ENCODE assay signal across 25 mouse cellular contexts in the genomic region with DNA sequence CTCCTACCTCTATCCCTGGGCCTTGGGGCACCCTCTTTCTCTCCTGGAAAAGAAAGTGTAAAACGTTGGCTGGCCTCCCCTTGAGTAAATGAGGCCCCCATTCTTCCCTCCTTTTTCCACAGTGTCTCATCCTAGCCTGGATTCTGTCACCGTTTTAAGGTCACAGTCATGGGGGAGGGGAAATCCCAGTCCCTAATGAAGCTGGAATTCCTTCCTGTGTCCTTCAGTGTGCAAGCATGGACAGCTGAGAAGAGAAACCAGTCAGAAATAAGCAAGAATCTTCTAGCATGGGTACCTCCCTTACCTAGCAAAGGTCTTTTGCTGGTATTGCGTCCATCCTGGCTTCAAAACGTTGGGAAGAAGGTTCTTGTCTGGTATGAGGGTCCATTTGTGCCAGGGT. TPM values are rescaled to one million over a fixed set of nuclear protein-coding genes. Genes with fewer than 3 reads are reported as not detected.
DNase-seq lines count a peak whose midpoint lies in the region; ATAC-seq and TF ChIP-seq lines count a peak whose summit lies in the region.
"Had no signal": no experiment of that assay in that cellular context is flagged by ENCODE, and none has a peak within 500 bp of the region (broad histone marks: within the 10 kb centered on the region; RNA-seq: fewer than 3 reads in every experiment).

No protein-coding gene starts in this region.

- peak overlapping the region; percentile 87 for H3K9ac ChIP-seq in liver, adult 2 months (ENCODE audit: low read depth, low read length)
- no peak overlapping the region for H3K9ac ChIP-seq in liver, embryonic 11.5 days (ENCODE audit: low read depth, low read length)
- peak overlapping the region; percentile 37; the same call in 1 of the 2 replicates for H3K9ac ChIP-seq in liver, embryonic 15.5 days
- no peak overlapping the region for H3K9ac ChIP-seq in kidney, embryonic 14.5 days (ENCODE audit: low read depth, low read length)
- H3K9ac ChIP-seq: forebrain, embryonic 15.5 days; heart, embryonic 15.5 days; hindbrain, embryonic 14.5 days had no signal

- H3K4me1 ChIP-seq in liver, adult 2 months (ENCODE audit: control insufficient read depth, insufficient read depth, low read length): peaks cover 29% of the 10 kb centered on the region
- no peaks in the 10 kb centered on the region; the same call in 1 of the 2 replicates for H3K4me1 ChIP-seq in liver, embryonic 11.5 days (replicated peaks; ENCODE audit: control insufficient read depth, insufficient read depth, low read length)
- peaks cover 7% of the 10 kb centered on the region for H3K4me1 ChIP-seq in liver, embryonic 15.5 days (replicated peaks)
- no peaks in the 10 kb centered on the region for H3K4me1 ChIP-seq in kidney, embryonic 14.5 days (ENCODE audit: control insufficient read depth, insufficient read depth, low read length)
- H3K4me1 ChIP-seq: embryonic facial prominence, embryonic 10.5 days; forebrain, embryonic 15.5 days had no signal

- intact Hi-C loops in gastrocnemius, adult 2 months (cut with DNase I): no loop called here

- H3K36me3 ChIP-seq in liver, adult 2 months (ENCODE audit: control insufficient read depth, insufficient read depth, low read length): peaks cover 5% of the 10 kb centered on the region
- no peaks in the 10 kb centered on the region for H3K36me3 ChIP-seq in liver, embryonic 11.5 days (ENCODE audit: control insufficient read depth, insufficient read depth, low read length)
- H3K36me3 ChIP-seq in liver, embryonic 15.5 days (replicated peaks): 0 out of 2 replicates have a peak, but pooled peaks cover 5% of the 10 kb centered on the region
- H3K36me3 ChIP-seq in kidney, embryonic 14.5 days (ENCODE audit: control insufficient read depth, insufficient read depth, low read length): no peaks in the 10 kb centered on the region
- H3K36me3 ChIP-seq: embryonic facial prominence, embryonic 10.5 days; forebrain, embryonic 15.5 days; heart, embryonic 15.5 days; hindbrain, embryonic 10.5 days had no signal

- ATAC-seq in liver, embryonic 11.5 days (replicated peaks; ENCODE audit: low FRiP score): no peak
- ATAC-seq in liver, embryonic 15.5 days (ENCODE audit: insufficient read depth): no peak
- ATAC-seq in kidney, embryonic 14.5 days (ENCODE audit: low FRiP score, low TSS enrichment): no peak
- ATAC-seq: forebrain, embryonic 15.5 days had no signal

- TF ChIP-seq CTCF in gastrocnemius, adult 2 months (IDR thresholded peaks at IDR 0.05): no peak
- TF ChIP-seq CTCF in liver, adult 2 months (IDR thresholded peaks at IDR 0.05; ENCODE audit: low read depth, low read length): no peak

- H3K9me3 ChIP-seq in liver, embryonic 11.5 days (ENCODE audit: control insufficient read depth, low read length): no peaks in the 10 kb centered on the region
- no peaks in the 10 kb centered on the region for H3K9me3 ChIP-seq in liver, embryonic 15.5 days (replicated peaks)
- H3K9me3 ChIP-seq in kidney, embryonic 14.5 days (ENCODE audit: control insufficient read depth, low read length): no peaks in the 10 kb centered on the region
- H3K9me3 ChIP-seq: embryonic facial prominence, embryonic 10.5 days; forebrain, embryonic 15.5 days; heart, embryonic 15.5 days had no signal

- TF ChIP-seq POLR2A in liver, adult 2 months (IDR thresholded peaks at IDR 0.05; ENCODE audit: extremely low read depth, insufficient read depth, low read length): no peak

- H3K27ac ChIP-seq in gastrocnemius, adult 2 months: peak overlapping the region; percentile 83
- peak overlapping the region; percentile 93 for H3K27ac ChIP-seq in liver, adult 2 months (replicated peaks; ENCODE audit: insufficient read depth, low read depth, low read length)
- H3K27ac ChIP-seq in liver, embryonic 11.5 days (ENCODE audit: low read depth, low read length): peak overlapping the region; percentile 9; the same call in 1 of the 2 replicates
- peak overlapping the region; percentile 63 for H3K27ac ChIP-seq in liver, embryonic 15.5 days (replicated peaks)
- H3K27ac ChIP-seq in kidney, embryonic 14.5 days (ENCODE audit: low read depth, low read length): no peak overlapping the region
- H3K27ac ChIP-seq: embryonic facial prominence, embryonic 10.5 days; forebrain, embryonic 15.5 days; heart, embryonic 15.5 days; hindbrain, embryonic 10.5 days; hindbrain, embryonic 14.5 days had no signal

- no peaks in the 10 kb centered on the region for H3K27me3 ChIP-seq in liver, adult 2 months (ENCODE audit: control insufficient read depth, insufficient read depth, low read length)
- no peaks in the 10 kb centered on the region for H3K27me3 ChIP-seq in liver, embryonic 11.5 days (replicated peaks; ENCODE audit: control insufficient read depth, insufficient read depth, low read length)
- H3K27me3 ChIP-seq in liver, embryonic 15.5 days: no peaks in the 10 kb centered on the region
- H3K27me3 ChIP-seq in kidney, embryonic 14.5 days (ENCODE audit: control insufficient read depth, insufficient read depth, low read length): no peaks in the 10 kb centered on the region
- H3K27me3 ChIP-seq: forebrain, embryonic 15.5 days; heart, embryonic 15.5 days had no signal

- WGBS in liver, adult 2 months: 16% methylated on average over 4 of the region's 4 CpGs
- 53% methylated on average over 4 of the region's 4 CpGs for WGBS in liver, embryonic 11.5 days
- 32% methylated on average over 4 of the region's 4 CpGs for WGBS in liver, embryonic 15.5 days (ENCODE audit: insufficient replicate concordance)
- WGBS in kidney, embryonic 14.5 days: 68% methylated on average over 4 of the region's 4 CpGs

- peaks cover 9% of the 10 kb centered on the region; the same call in 1 of the 2 replicates for H3K79me2 ChIP-seq in liver, adult 2 months (ENCODE audit: control insufficient read depth, insufficient read depth, low read length)

- H3K4me3 ChIP-seq in gastrocnemius, adult 2 months: peak overlapping the region; percentile 61
- H3K4me3 ChIP-seq in liver, adult 2 months (ENCODE audit: insufficient read depth, low read depth, low read length): peak overlapping the region; percentile 72
- peak overlapping the region; percentile 8; the same call in 1 of the 2 replicates for H3K4me3 ChIP-seq in liver, embryonic 11.5 days (ENCODE audit: low read depth, low read length)
- H3K4me3 ChIP-seq in liver, embryonic 15.5 days (replicated peaks): peak overlapping the region; percentile 42
- no peak overlapping the region for H3K4me3 ChIP-seq in kidney, embryonic 14.5 days (ENCODE audit: low read length)
- H3K4me3 ChIP-seq: embryonic facial prominence, embryonic 10.5 days; forebrain, embryonic 15.5 days; heart, embryonic 15.5 days; hindbrain, embryonic 10.5 days had no signal

- peak overlapping the region; percentile 48 for H3K4me2 ChIP-seq in liver, embryonic 11.5 days
- H3K4me2 ChIP-seq in liver, embryonic 15.5 days: peak overlapping the region; percentile 46
- H3K4me2 ChIP-seq in kidney, embryonic 14.5 days (replicated peaks; ENCODE audit: low read depth, low read length): no peak overlapping the region
- H3K4me2 ChIP-seq: forebrain, embryonic 15.5 days; heart, embryonic 11.5 days; heart, embryonic 15.5 days; hindbrain, embryonic 14.5 days had no signal

- no peak for DNase-seq in gastrocnemius, adult 2 months
- no peak for DNase-seq in gastrocnemius, postnatal 25 days
- DNase-seq in liver, adult 2 months (ENCODE audit: extremely low read depth, low read depth, low spot score): peak; percentile 63
- no peak for DNase-seq in liver
- no peak for DNase-seq in liver, embryonic 11.5 days (ENCODE audit: low spot score)
- no peak for DNase-seq in testis, postnatal 14 days (ENCODE audit: low spot score)
- DNase-seq: adrenal gland, postnatal 14 days; cerebellum, adult 18-20 months; cerebellum, adult 9-11 months; cerebellum, postnatal 36 days; gastrocnemius, postnatal 14 days had no signal

RNA-seq across cellular contexts. Expression of a gene that starts 1.2 kb away (rescaled TPM):
- total RNA-seq in gastrocnemius, adult 2 months (2021): 1 to 10 TPM; 1.1 to 1.2 TPM
- 1 to 10 TPM in 1 of 2 experiments, under 1 TPM in 1; 0.70 to 1.3 TPM for total RNA-seq in gastrocnemius, postnatal 25 days (2021)
- 14.5 and 19.8 TPM in 2 replicates for total RNA-seq in liver, adult 2 months (2014; rRNA removed)
- 57.5 and 61.0 TPM in 2 replicates for polyA plus RNA-seq in liver, adult 2 months (2012; rRNA removed)
- 11.1 and 12.5 TPM in 2 replicates for polyA plus RNA-seq in liver, embryonic 11.5 days (2014; fragmentation: Nextera tagmentation; extraction: Ambion mirVana)
- polyA plus RNA-seq in liver, embryonic 15.5 days (2015; fragmentation: Nextera tagmentation; extraction: Ambion mirVana): 13.2 and 13.6 TPM in 2 replicates
- polyA plus RNA-seq in kidney, embryonic 14.5 days (2014; fragmentation: Nextera tagmentation; extraction: Ambion mirVana): 0.32 TPM in 1 of 2 replicates, not detected in the other
- total RNA-seq: granulocyte monocyte progenitor cell, adult 5-6 weeks; MEL had no signal
- polyA plus RNA-seq: C2C12; forebrain, embryonic 11.5 days; forebrain, embryonic 15.5 days; hindbrain, embryonic 10.5 days; hindbrain, embryonic 14.5 days had no signal

RNA-seq across cellular contexts. Expression of a gene that starts 29.9 kb away (rescaled TPM):
- not detected for total RNA-seq in gastrocnemius, adult 2 months (2021)
- total RNA-seq in gastrocnemius, postnatal 25 days (2021): not detected
- total RNA-seq in liver, adult 2 months (2014; rRNA removed): 0.37 and 0.47 TPM in 2 replicates
- polyA plus RNA-seq in liver, adult 2 months (2012; rRNA removed): 0.12 and 0.51 TPM in 2 replicates
- 7.2 and 8.8 TPM in 2 replicates for polyA plus RNA-seq in liver, embryonic 11.5 days (2014; fragmentation: Nextera tagmentation; extraction: Ambion mirVana)
- 139 and 168 TPM in 2 replicates for polyA plus RNA-seq in liver, embryonic 15.5 days (2015; fragmentation: Nextera tagmentation; extraction: Ambion mirVana)
- 0.31 and 0.41 TPM in 2 replicates for polyA plus RNA-seq in kidney, embryonic 14.5 days (2014; fragmentation: Nextera tagmentation; extraction: Ambion mirVana)
- total RNA-seq: MEL had no signal
- polyA plus RNA-seq: C2C12; embryonic facial prominence, embryonic 10.5 days had no signal

RNA-seq across cellular contexts. Expression of a gene that starts 37.8 kb away (rescaled TPM):
- total RNA-seq in gastrocnemius, adult 2 months (2021): 10 to 100 TPM; 75.0 to 80.8 TPM
- total RNA-seq in gastrocnemius, postnatal 25 days (2021): 10 to 100 TPM; 52.4 to 64.1 TPM
- total RNA-seq in liver, adult 2 months (2014; rRNA removed): 0.46 TPM in 1 of 2 replicates, not detected in the other
- not detected in 2 replicates for polyA plus RNA-seq in liver, adult 2 months (2012; rRNA removed)
- polyA plus RNA-seq in liver, embryonic 11.5 days (2014; fragmentation: Nextera tagmentation; extraction: Ambion mirVana): 0.14 and 0.60 TPM in 2 replicates
- 0.07 and 0.25 TPM in 2 replicates for polyA plus RNA-seq in liver, embryonic 15.5 days (2015; fragmentation: Nextera tagmentation; extraction: Ambion mirVana)
- 0.15 TPM in 1 of 2 replicates, not detected in the other for polyA plus RNA-seq in kidney, embryonic 14.5 days (2014; fragmentation: Nextera tagmentation; extraction: Ambion mirVana)
- total RNA-seq: MEL had no signal

RNA-seq across cellular contexts. Expression of a gene that starts 43.2 kb away (rescaled TPM):
- not detected for total RNA-seq in gastrocnemius, adult 2 months (2021)
- not detected for total RNA-seq in gastrocnemius, postnatal 25 days (2021)
- not detected in 2 replicates for total RNA-seq in liver, adult 2 months (2014; rRNA removed)
- not detected in 2 replicates for polyA plus RNA-seq in liver, adult 2 months (2012; rRNA removed)
- polyA plus RNA-seq in liver, embryonic 11.5 days (2014; fragmentation: Nextera tagmentation; extraction: Ambion mirVana): not detected in 2 replicates
- polyA plus RNA-seq in liver, embryonic 15.5 days (2015; fragmentation: Nextera tagmentation; extraction: Ambion mirVana): not detected in 2 replicates
- not detected in 2 replicates for polyA plus RNA-seq in kidney, embryonic 14.5 days (2014; fragmentation: Nextera tagmentation; extraction: Ambion mirVana)
- total RNA-seq: adrenal gland, adult 18-20 months; adrenal gland, postnatal 14 days; gastrocnemius, postnatal 14 days; granulocyte monocyte progenitor cell, adult 5-6 weeks; heart, postnatal 25 days; MEL had no signal
- polyA plus RNA-seq: C2C12; embryonic facial prominence, embryonic 10.5 days; forebrain, embryonic 11.5 days; forebrain, embryonic 15.5 days; heart, embryonic 11.5 days; heart, embryonic 15.5 days; hindbrain, embryonic 10.5 days had no signal

Comparison
In these comparisons a context has a peak if more than half of its experiments do, and no peak if none do; other contexts are left out.
1. H3K9ac ChIP-seq: peak in liver, adult 2 months (single experiment) and liver, embryonic 15.5 days (single experiment); none in liver, embryonic 11.5 days (single experiment) and kidney, embryonic 14.5 days (single experiment).
2. RNA of a gene that starts 29.9 kb away (polyA plus RNA-seq): 139 to 168 TPM in liver, embryonic 15.5 days; 7.2 to 8.8 TPM in liver, embryonic 11.5 days, 0.31 to 0.41 TPM in kidney, embryonic 14.5 days and 0.12 to 0.51 TPM in liver, adult 2 months; every median in the first group is over 10 times any median in the second.